Mouse (Mus musculus): Measurements from ENCODE around the gene Coq5. TPM values are rescaled to one million over a fixed set of nuclear protein-coding genes. Genes with fewer than 3 reads are reported as not detected.

Coq5 gene
- total RNA-seq, 1 experiment from 2014 or later, result 43.7 TPM

Other genes starting within 250 kb of the Coq5 start
- 1.2 TPM in 1 of 2 replicates, not detected in the other for gene Gm10401, start 181.4 kb upstream of the Coq5 start, total RNA-seq (2017)
- gene Acads, start 160.3 kb upstream of the Coq5 start, total RNA-seq (2017), result 19.5 and 32.2 TPM in 2 replicates
- gene Unc119b, start 144.7 kb upstream of the Coq5 start, total RNA-seq (2017), result 11.1 and 14.7 TPM in 2 replicates
- 186 and 210 TPM in 2 replicates for gene Mlec, start 121.5 kb upstream of the Coq5 start, total RNA-seq (2017)
- not detected in 2 replicates for gene Cabp1, start 85.3 kb upstream of the Coq5 start, total RNA-seq (2017)
- gene Pop5, start 43.8 kb upstream of the Coq5 start, total RNA-seq (2017), result 75.6 and 104 TPM in 2 replicates
- gene Rnf10, start 6.8 kb upstream of the Coq5 start, total RNA-seq (2017), result 56.3 and 72.0 TPM in 2 replicates
- gene Dynll1, start 21.3 kb downstream of the Coq5 start, total RNA-seq (2017), result 257 and 310 TPM in 2 replicates
- 74.3 and 92.1 TPM in 2 replicates for gene Srsf9, start 47.5 kb downstream of the Coq5 start, total RNA-seq (2017)
- gene Gatc, start 61.5 kb downstream of the Coq5 start, total RNA-seq (2017), result 15.0 and 19.9 TPM in 2 replicates
- 18.7 and 19.6 TPM in 2 replicates for gene Triap1, start 61.6 kb downstream of the Coq5 start, total RNA-seq (2017)
- 79.8 and 95.6 TPM in 2 replicates for gene Cox6a1, start 69.3 kb downstream of the Coq5 start, total RNA-seq (2017)
- gene Msi1, start 149.9 kb downstream of the Coq5 start, total RNA-seq (2017), result not detected in 2 replicates
- not detected in 2 replicates for gene Pla2g1b, start 186.6 kb downstream of the Coq5 start, total RNA-seq (2017)
- 3.6 and 14.3 TPM in 2 replicates for gene Sirt4, start 205.1 kb downstream of the Coq5 start, total RNA-seq (2017)
- gene Pxn, start 227.0 kb downstream of the Coq5 start, total RNA-seq (2017), result 31.2 and 72.4 TPM in 2 replicates